Mouse (Mus musculus) thymus, adult 2 months (tissue): ENCODE measurements around the gene Pax7. TPM values are rescaled to one million over a fixed set of nuclear protein-coding genes. Genes with fewer than 3 reads are reported as not detected.

Experiments used
- DNase-seq: peaks from one replicate; pipeline ENCODE4 v3.0.0; 2021
- H3K27ac ChIP-seq: fragments of 200-500 bp; 2 replicates; pipeline ENCODE4 v1.5.1; 2012; ENCODE audit warnings: low read length, control low read depth; ENCODE audit not compliant: control insufficient read depth, insufficient read depth
- H3K27me3 ChIP-seq: fragments of 200-500 bp; 2 replicates; pipeline ENCODE4 v1.6.1; 2012; ENCODE audit warnings: mild to moderate bottlenecking, low read length, moderate library complexity, mixed read lengths; ENCODE audit not compliant: control insufficient read depth, insufficient read depth
- H3K36me3 ChIP-seq: fragments of 200-500 bp; 2 replicates; pipeline ENCODE4 v1.6.1; 2012; ENCODE audit warnings: mild to moderate bottlenecking, low read length, moderate library complexity; ENCODE audit not compliant: control insufficient read depth, insufficient read depth
- H3K4me1 ChIP-seq: fragments of 200-500 bp; replicated peaks from 2 replicates; pipeline ENCODE4 v1.6.1; 2012; ENCODE audit warnings: low read length; ENCODE audit not compliant: control insufficient read depth, insufficient read depth
- H3K4me3 ChIP-seq: fragments of 200-500 bp; 2 replicates; pipeline ENCODE4 v1.5.1; 2012; ENCODE audit warnings: mild to moderate bottlenecking, low read length, control low read depth, moderate library complexity; ENCODE audit not compliant: control insufficient read depth, insufficient read depth
- CTCF ChIP-seq: fragments of 200-500 bp; IDR thresholded peaks from 2 replicates; pipeline ENCODE4 v1.5.1; 2012; ENCODE audit warnings: mild to moderate bottlenecking, control low read depth, low read length, moderate library complexity, borderline replicate concordance; ENCODE audit not compliant: control insufficient read depth, poor library complexity, insufficient read depth; ENCODE audit errors: extremely low read depth
- POLR2A ChIP-seq: fragments of 200-500 bp; IDR thresholded peaks from 2 replicates; pipeline ENCODE4 v1.6.1; 2012; ENCODE audit warnings: mild to moderate bottlenecking, low read length, control low read depth, moderate library complexity; ENCODE audit not compliant: control insufficient read depth, poor library complexity, insufficient read depth; ENCODE audit errors: extremely low read depth
- WGBS: fragments of 180-500 bp; shearing (Covaris S2); methylation state at CpG from one replicate; pipeline ENCODE4 v1.1.7; 2018; 5-methylcytosine and 5-hydroxymethylcytosine counted together
- polyA plus RNA-seq: library from polyadenylated mRNA; depleted of rRNA; stranded (reverse); fragments of >200 nt; gene quantifications from 2 replicates; pipeline ENCODE4 v1.2.3, GENCODE M21; 2012

Gene Pax7
- polyA plus RNA-seq, 1 experiment: 1.1 TPM

DNA sequence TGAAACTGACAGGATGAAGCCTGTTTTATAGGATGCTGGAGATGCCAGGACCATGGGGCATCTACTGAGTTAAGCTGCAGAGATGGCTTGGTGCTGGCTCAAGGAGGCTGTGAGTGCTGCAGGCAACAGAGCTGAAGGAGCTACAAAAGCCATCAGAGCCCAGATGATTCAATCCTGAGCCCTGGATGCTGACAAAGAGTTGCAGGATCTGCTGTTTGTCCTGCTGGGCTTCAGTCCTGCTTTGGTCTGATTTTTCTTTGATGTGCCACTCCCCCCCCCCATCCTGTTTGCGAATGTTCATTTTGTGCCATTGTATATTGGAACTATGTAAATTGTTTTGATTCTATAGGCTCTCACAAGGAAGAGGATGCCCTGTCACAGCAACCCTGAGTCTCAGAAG lies 29.9 kb upstream of the Pax7 start:
- WGBS: 92% methylated on average over 1 of the region's 1 CpGs
- DNase-seq: no peak
- H3K4me1 ChIP-seq: no peaks in the 10 kb centered on the region
- H3K4me3 ChIP-seq: no peak overlapping the region
- H3K27ac ChIP-seq: no peak overlapping the region
- TF ChIP-seq POLR2A (no peak), CTCF (no peak)
- H3K36me3 ChIP-seq: no peaks in the 10 kb centered on the region
- H3K27me3 ChIP-seq: no peaks in the 10 kb centered on the region

GRCm38 (mm10) chr4:139858635-139859176 lies 25.4 kb upstream of the Pax7 start:
- peak; percentile 83 for DNase-seq
- Histone ChIP-seq H3K4me1 (no peaks in the 10 kb centered on the region), H3K27me3 (no peaks in the 10 kb centered on the region; the same call in 1 of the 2 replicates), H3K36me3 (no peaks in the 10 kb centered on the region), H3K27ac (no peak overlapping the region), H3K4me3 (no peak overlapping the region)
- 7% methylated on average over 13 of the region's 13 CpGs for WGBS
- TF ChIP-seq CTCF (peak; percentile 94), POLR2A (no peak)

GRCm38 (mm10) chr4:139852219-139853035 lies 19.1 kb upstream of the Pax7 start:
- no peak for TF ChIP-seq POLR2A
- no peak for TF ChIP-seq CTCF
- no peak overlapping the region for H3K4me3 ChIP-seq
- no peaks in the 10 kb centered on the region for H3K36me3 ChIP-seq
- no peak overlapping the region for H3K27ac ChIP-seq
- peaks cover 17% of the 10 kb centered on the region for H3K27me3 ChIP-seq
- peak; percentile 46 for DNase-seq
- H3K4me1 ChIP-seq: no peaks in the 10 kb centered on the region
- WGBS: 7% methylated on average over 25 of the region's 25 CpGs

DNA sequence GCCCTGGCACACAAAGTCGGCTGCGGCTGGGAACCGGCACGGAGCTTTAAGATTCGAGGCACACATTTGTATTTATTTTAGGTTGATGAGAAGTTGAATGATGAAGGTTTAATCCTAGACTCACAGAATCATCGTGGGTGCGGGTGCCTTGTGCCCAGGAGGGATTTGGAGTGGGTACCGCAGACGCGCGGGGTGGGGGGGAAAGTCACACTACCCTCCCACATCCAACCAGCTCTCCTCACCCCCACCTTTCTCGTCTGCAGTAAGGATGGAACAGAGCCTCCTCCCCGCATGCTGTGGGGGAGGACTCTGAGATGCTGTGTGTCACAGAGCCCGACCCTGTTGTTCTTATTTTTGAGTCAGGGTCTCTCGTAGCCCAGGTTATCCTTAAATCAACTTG lies 18.1 kb upstream of the Pax7 start:
- Histone ChIP-seq H3K27ac (no peak overlapping the region), H3K4me1 (no peaks in the 10 kb centered on the region), H3K36me3 (no peaks in the 10 kb centered on the region), H3K4me3 (no peak overlapping the region), H3K27me3 (peaks cover 17% of the 10 kb centered on the region)
- TF ChIP-seq POLR2A: no peak
- TF ChIP-seq CTCF: no peak
- 20% methylated on average over 15 of the region's 15 CpGs for WGBS
- DNase-seq: no peak

GRCm38 (mm10) chr4:139850547-139851170 lies 17.3 kb upstream of the Pax7 start:
- Histone ChIP-seq H3K27me3 (peaks cover 17% of the 10 kb centered on the region), H3K36me3 (no peaks in the 10 kb centered on the region), H3K4me1 (no peaks in the 10 kb centered on the region), H3K27ac (no peak overlapping the region), H3K4me3 (no peak overlapping the region)
- no peak for DNase-seq
- no peak for TF ChIP-seq CTCF
- no peak for TF ChIP-seq POLR2A
- WGBS: 18% methylated on average over 8 of the region's 8 CpGs

DNA sequence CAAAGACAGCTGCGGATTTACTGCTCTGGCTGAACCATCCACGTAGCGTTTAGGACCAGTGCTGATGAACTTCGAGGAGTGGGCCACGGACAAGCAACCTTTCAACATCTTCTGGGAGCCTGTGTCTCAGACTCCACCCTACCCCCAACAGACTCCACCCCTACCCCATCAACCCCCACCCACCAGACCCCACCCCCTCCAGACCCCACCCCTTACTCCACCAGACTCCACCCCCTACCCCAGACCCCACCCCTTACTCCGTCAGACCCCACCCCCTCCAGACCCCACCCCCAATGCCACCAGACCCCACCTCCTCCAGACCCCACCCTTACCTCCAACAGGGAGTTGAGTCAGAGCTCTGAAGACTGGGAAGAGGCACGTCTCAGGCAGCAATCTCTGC lies 10.1 kb upstream of the Pax7 start:
- Histone ChIP-seq H3K4me1 (no peaks in the 10 kb centered on the region), H3K27ac (no peak overlapping the region), H3K27me3 (no peaks in the 10 kb centered on the region; the same call in 1 of the 2 replicates), H3K4me3 (no peak overlapping the region), H3K36me3 (no peaks in the 10 kb centered on the region)
- DNase-seq: no peak
- TF ChIP-seq CTCF (no peak), POLR2A (no peak)
- 17% methylated on average over 7 of the region's 7 CpGs for WGBS
